Mouse (Mus musculus) intestine, embryonic 15.5 days (tissue): ENCODE measurements around the gene Sumo3. TPM values are rescaled to one million over a fixed set of nuclear protein-coding genes. Genes with fewer than 3 reads are reported as not detected.

Experiments used
- ATAC-seq: fragments of 200-750 bp; cut with Nextera tagmentation; 2 replicates; pipeline ENCODE4 v1.8.0; 2017; ENCODE audit warnings: moderate TSS enrichment, moderate library complexity
- H3K27ac ChIP-seq: fragments of 300-500 bp; sonication (generic); 2 replicates; pipeline ENCODE4 v1.5.1; 2015; ENCODE audit warnings: mild to moderate bottlenecking, inconsistent platforms
- H3K27me3 ChIP-seq: fragments of 300-500 bp; sonication (generic); replicated peaks from 2 replicates; pipeline ENCODE4 v1.6.1; 2015; ENCODE audit warnings: inconsistent platforms
- H3K36me3 ChIP-seq: fragments of 300-500 bp; sonication (generic); 2 replicates; pipeline ENCODE4 v1.6.1; 2015; ENCODE audit warnings: inconsistent platforms
- H3K4me1 ChIP-seq: fragments of 300-500 bp; sonication (generic); replicated peaks from 2 replicates; pipeline ENCODE4 v1.6.1; 2015; ENCODE audit warnings: inconsistent platforms
- H3K4me2 ChIP-seq: fragments of 300-500 bp; sonication (generic); replicated peaks from 2 replicates; pipeline ENCODE4 v1.6.1; 2015; ENCODE audit warnings: mild to moderate bottlenecking, inconsistent platforms
- H3K4me3 ChIP-seq: fragments of 300-500 bp; sonication (generic); replicated peaks from 2 replicates; pipeline ENCODE4 v1.5.1; 2015; ENCODE audit warnings: inconsistent platforms
- H3K9ac ChIP-seq: fragments of 300-500 bp; sonication (generic); 2 replicates; pipeline ENCODE4 v1.6.1; 2015; ENCODE audit warnings: inconsistent platforms
- H3K9me3 ChIP-seq: fragments of 300-500 bp; sonication (generic); 2 replicates; pipeline ENCODE4 v1.6.1; 2016; ENCODE audit warnings: inconsistent platforms
- WGBS: fragments of 180-500 bp; shearing (Covaris S2); methylation state at CpG from one replicate; pipeline ENCODE4 v1.1.7; 2015; 5-methylcytosine and 5-hydroxymethylcytosine counted together
- polyA plus RNA-seq: library from polyadenylated mRNA; unstranded; fragments of >200 nt; fragmentation: Nextera tagmentation; extraction: Ambion mirVana; gene quantifications from 2 replicates; pipeline ENCODE4 v1.2.1, GENCODE M21; 2015

Gene Sumo3
- polyA plus RNA-seq, result 338 and 345 TPM in 2 replicates

DNA sequence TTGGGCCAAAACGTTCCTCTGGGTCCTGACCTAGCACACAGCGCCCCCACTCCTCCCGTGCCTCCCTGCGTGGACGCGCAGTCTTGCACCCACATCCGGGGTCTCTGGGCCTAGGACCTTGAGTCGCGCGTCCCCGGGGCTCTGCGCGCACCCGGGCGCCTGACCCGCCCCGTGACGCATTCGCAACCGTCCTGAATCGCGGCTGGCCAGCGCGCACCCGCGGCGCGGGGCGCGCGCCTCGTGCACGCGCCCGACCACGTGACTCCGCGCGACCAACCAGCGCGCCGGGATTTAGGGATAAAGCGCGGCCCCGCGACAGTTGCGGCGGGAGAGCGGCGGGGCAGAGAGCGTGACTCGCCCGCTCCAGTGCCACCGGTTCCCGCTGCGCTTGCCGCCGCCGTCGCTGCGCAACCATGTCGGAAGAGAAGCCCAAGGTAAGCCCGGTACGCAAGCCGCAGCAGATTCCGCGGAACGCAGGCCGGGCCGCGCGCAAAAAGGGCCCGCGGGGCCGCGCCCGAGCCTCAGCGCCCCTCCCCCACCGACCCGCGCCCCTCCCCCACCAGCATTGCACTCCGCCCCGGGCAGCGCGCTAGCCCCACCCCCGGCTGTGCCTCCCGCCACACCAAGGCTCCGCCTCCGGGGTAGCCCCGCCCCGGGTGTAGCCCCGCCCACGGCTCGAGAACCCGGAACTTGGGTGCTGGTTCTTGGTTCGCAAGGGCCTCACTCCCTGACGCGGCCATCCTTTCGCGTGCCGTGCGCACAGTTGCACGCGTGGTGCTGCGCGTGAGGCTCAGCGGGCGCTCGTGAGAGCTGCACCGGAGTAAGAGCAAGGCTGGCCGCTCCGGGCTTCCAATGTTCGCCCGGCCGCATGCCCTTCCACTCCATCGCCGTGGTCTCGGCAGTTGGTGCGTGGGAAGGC, at the start of gene Sumo3, which contains the start of gene Gm49325:
Sumo3 (plus strand) TSS at position 190 of the 919 bp plus-strand sequence.
Gm49325 (plus strand) TSS at position 290 of the 919 bp plus-strand sequence.
- peaks cover 14% of the 10 kb centered on the region; the same call in 1 of the 2 replicates for H3K36me3 ChIP-seq
- H3K27me3 ChIP-seq, result no peaks in the 10 kb centered on the region
- H3K9ac ChIP-seq, result peak within 1 kb of the TSS; percentile 79
- ATAC-seq, result peak; percentile 94
- H3K4me2 ChIP-seq, result peak within 1 kb of the TSS; percentile 74
- H3K4me1 ChIP-seq, result 0 out of 2 replicates have a peak, but pooled peaks cover 11% of the 10 kb centered on the region
- H3K4me3 ChIP-seq, result peak within 1 kb of the TSS; percentile 70
- no peaks in the 10 kb centered on the region for H3K9me3 ChIP-seq
- WGBS, result under 1% methylated on average over 104 of the region's 119 CpGs
- peak within 1 kb of the TSS; percentile 96 for H3K27ac ChIP-seq

DNA sequence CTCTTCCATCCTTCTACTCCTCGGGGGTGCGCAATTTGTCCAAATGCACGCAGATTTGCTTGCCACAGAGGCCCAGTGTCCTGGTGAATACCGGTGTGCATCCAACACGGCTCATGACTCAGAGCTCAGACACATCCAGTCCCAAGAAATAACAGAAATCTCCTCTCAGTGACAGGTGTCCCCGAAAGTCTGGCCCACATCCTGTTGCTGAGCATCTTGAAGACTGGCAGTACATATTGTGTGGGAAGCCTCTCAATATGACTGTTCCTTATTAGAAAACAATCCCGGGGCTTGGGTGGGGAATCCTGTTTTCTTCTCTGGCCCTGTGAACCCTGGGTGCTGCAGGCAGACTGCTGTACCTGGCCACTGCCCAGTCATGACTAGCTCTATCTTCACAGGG, 49.3 kb upstream of the Sumo3 start:
- Histone ChIP-seq H3K27ac (no peak overlapping the region), H3K9me3 (no peaks in the 10 kb centered on the region), H3K4me3 (no peak overlapping the region), H3K4me2 (no peak overlapping the region), H3K4me1 (no peaks in the 10 kb centered on the region), H3K27me3 (no peaks in the 10 kb centered on the region), H3K36me3 (no peaks in the 10 kb centered on the region), H3K9ac (no peak overlapping the region)
- 89% methylated on average over 7 of the region's 7 CpGs for WGBS
- no peak for ATAC-seq

DNA sequence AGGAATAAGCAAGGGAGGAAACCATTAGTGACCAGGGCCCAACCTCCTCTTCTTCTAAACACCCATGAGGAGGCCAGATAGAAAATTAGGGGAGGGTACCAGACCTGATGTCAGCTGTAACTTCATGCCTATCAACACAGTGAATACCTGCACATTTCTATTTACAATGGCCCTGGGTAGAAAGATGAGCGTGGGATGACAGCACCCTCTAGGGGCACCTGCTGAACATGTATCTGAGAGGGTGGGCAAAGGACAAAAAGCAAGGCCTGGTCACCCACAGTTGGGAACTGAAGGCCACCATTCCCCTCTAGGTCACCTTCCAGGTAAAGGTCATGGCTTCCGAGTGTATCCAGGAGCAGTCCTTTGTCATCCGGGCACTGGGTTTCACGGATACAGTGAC, 48.3 kb upstream of the Sumo3 start:
- Histone ChIP-seq H3K36me3 (no peaks in the 10 kb centered on the region), H3K9ac (no peak overlapping the region), H3K27ac (no peak overlapping the region), H3K4me1 (no peaks in the 10 kb centered on the region), H3K4me3 (no peak overlapping the region), H3K27me3 (no peaks in the 10 kb centered on the region), H3K9me3 (no peaks in the 10 kb centered on the region), H3K4me2 (no peak overlapping the region)
- ATAC-seq, result no peak
- 84% methylated on average over 4 of the region's 4 CpGs for WGBS

DNA sequence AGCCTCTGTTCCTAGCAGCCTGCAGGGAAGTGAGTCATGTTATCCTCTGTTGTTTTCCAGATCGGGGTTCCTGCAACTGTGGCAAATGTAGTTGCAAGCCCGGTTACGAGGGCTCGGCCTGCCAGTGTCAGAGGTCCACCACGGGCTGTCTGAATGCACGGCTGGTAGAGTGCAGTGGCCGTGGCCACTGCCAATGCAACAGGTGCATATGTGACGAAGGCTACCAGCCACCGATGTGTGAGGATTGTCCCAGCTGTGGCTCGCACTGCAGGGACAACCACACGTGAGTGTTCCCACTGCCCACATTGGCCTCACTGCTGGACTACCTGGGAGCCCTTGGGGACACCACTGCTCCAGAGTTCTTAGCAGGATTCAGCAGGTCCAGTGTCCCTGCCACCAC, 45.8 kb upstream of the Sumo3 start:
- no peak overlapping the region for H3K9ac ChIP-seq
- H3K4me2 ChIP-seq, result no peak overlapping the region
- WGBS, result 85% methylated on average over 11 of the region's 11 CpGs
- no peaks in the 10 kb centered on the region for H3K36me3 ChIP-seq
- no peaks in the 10 kb centered on the region for H3K9me3 ChIP-seq
- no peaks in the 10 kb centered on the region for H3K27me3 ChIP-seq
- no peak overlapping the region for H3K4me3 ChIP-seq
- no peak for ATAC-seq
- no peak overlapping the region for H3K27ac ChIP-seq
- no peaks in the 10 kb centered on the region for H3K4me1 ChIP-seq

DNA sequence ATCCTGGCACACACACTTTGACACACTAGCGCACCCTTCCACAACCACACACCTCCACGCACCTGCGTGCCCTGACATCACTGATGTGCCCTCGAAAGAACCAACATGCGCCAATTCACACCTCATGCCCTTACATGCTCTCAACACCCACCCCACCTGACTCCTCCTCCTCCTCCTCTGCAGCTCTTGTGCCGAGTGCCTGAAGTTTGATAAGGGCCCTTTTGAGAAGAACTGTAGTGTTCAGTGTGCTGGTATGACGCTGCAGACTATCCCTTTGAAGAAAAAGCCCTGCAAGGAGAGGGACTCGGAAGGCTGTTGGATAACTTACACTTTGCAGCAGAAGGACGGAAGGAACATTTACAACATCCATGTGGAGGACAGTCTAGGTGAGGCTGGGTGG, 45.1 kb upstream of the Sumo3 start:
- Histone ChIP-seq H3K27me3 (no peaks in the 10 kb centered on the region), H3K27ac (no peak overlapping the region), H3K36me3 (no peaks in the 10 kb centered on the region), H3K9ac (no peak overlapping the region), H3K4me3 (no peak overlapping the region), H3K9me3 (no peaks in the 10 kb centered on the region), H3K4me1 (no peaks in the 10 kb centered on the region), H3K4me2 (no peak overlapping the region)
- ATAC-seq, result no peak
- WGBS, result 83% methylated on average over 9 of the region's 9 CpGs

DNA sequence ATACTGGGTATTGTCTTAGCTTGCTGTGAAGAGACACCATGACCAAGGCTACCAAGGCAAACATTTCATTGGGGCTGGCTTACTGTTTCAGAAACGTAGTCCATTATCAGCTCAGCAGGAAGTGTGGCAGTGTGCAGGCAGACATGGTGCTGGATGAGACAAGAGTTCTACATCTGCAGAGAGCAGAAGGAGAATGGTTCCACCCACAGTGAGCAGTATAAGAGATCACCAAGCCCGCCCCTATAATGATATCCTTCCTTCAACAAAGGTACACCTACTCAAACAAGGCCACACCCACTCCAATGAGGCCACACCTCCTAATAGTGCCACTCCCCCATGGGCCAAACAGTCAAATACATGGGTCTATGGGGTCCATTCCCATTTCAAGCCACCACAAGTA, 44.4 kb upstream of the Sumo3 start:
- no peaks in the 10 kb centered on the region for H3K27me3 ChIP-seq
- H3K4me1 ChIP-seq, result no peaks in the 10 kb centered on the region; the same call in 1 of the 2 replicates
- H3K9me3 ChIP-seq, result no peaks in the 10 kb centered on the region
- H3K4me3 ChIP-seq, result no peak overlapping the region
- no peak overlapping the region for H3K9ac ChIP-seq
- WGBS, result 72% methylated on average over 2 of the region's 2 CpGs
- ATAC-seq, result no peak
- no peaks in the 10 kb centered on the region for H3K36me3 ChIP-seq
- H3K27ac ChIP-seq, result no peak overlapping the region
- H3K4me2 ChIP-seq, result no peak overlapping the region

DNA sequence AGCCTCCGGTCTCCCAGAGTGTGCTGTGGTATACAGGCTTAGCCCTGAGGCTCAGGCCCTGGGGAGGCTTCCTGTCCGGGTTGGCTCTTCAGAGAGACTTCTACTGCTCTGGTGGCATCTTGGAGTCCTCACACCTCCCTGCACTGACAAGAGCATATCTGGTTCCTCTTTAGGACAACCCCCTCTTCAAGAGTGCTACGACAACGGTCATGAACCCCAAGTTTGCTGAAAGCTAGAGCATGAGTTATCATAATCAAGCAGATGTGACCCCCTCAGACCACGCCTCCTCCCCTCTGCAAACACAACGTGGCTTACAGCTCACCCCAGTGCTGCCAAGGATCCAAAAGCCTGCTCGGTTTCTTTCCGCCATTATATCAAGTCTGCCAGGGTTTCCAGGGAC, 40.9 kb upstream of the Sumo3 start:
- H3K27ac ChIP-seq, result no peak overlapping the region
- H3K36me3 ChIP-seq, result no peaks in the 10 kb centered on the region
- no peak overlapping the region for H3K4me2 ChIP-seq
- H3K4me1 ChIP-seq, result peaks cover 14% of the 10 kb centered on the region
- no peak overlapping the region for H3K9ac ChIP-seq
- no peak for ATAC-seq
- H3K27me3 ChIP-seq, result no peaks in the 10 kb centered on the region
- no peak overlapping the region for H3K4me3 ChIP-seq
- WGBS, result 78% methylated on average over 8 of the region's 8 CpGs
- no peaks in the 10 kb centered on the region for H3K9me3 ChIP-seq

DNA sequence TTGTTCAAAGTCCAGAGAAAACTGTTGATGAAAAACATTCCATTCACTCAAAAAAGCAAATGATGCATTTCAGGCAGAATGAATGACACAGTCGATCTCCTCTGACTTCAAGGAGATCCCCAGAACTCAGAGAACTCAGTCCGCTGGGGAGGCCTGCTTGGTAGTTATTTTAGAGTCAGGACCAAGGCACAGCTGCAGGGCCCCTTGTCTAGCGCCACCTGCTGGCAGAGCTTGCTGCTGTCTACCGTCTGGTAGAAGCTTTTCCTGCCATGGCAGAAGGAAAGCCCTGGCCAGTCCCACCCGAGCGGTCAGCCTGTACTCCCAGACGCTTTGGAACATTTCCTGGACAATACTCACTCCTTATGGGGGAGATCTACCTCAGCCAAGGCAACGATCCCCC, 39.2 kb upstream of the Sumo3 start:
- Histone ChIP-seq H3K4me3 (no peak overlapping the region), H3K9ac (no peak overlapping the region; the same call in 1 of the 2 replicates), H3K36me3 (no peaks in the 10 kb centered on the region), H3K9me3 (no peaks in the 10 kb centered on the region), H3K4me1 (peaks cover 14% of the 10 kb centered on the region), H3K4me2 (no peak overlapping the region), H3K27me3 (no peaks in the 10 kb centered on the region), H3K27ac (peak overlapping the region; percentile 48)
- no peak for ATAC-seq
- 39% methylated on average over 8 of the region's 8 CpGs for WGBS

DNA sequence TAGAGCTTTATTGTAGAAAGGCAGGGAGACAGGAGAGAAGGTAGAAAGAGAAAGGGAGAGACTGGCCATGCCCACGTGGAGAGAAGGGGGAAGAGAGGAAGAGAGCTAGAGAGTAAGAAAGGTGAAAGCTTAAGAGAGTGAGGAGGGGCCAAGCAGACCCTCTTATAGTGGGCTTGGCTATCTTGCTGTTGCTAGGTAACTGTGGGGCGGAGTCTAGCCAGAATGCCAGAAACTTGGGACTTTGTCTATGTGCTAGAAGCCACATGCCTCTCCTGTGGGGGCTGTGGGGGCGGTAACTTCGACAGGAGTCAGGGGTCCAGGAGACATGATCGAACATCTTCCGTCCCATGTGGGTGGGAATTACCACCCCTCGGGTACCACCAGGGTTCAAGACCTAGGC, 36.4 kb upstream of the Sumo3 start:
- no peaks in the 10 kb centered on the region for H3K36me3 ChIP-seq
- H3K9me3 ChIP-seq, result no peaks in the 10 kb centered on the region
- H3K4me1 ChIP-seq, result peaks cover 14% of the 10 kb centered on the region
- no peaks in the 10 kb centered on the region for H3K27me3 ChIP-seq
- peak overlapping the region; percentile 46 for H3K4me2 ChIP-seq
- H3K4me3 ChIP-seq, result no peak overlapping the region
- H3K27ac ChIP-seq, result peak overlapping the region; percentile 87
- peak; percentile 40 for ATAC-seq
- WGBS, result 30% methylated on average over 7 of the region's 7 CpGs
- 0 out of 2 replicates have a peak overlapping the region, but pooled peaks have one; percentile 18 for H3K9ac ChIP-seq

DNA sequence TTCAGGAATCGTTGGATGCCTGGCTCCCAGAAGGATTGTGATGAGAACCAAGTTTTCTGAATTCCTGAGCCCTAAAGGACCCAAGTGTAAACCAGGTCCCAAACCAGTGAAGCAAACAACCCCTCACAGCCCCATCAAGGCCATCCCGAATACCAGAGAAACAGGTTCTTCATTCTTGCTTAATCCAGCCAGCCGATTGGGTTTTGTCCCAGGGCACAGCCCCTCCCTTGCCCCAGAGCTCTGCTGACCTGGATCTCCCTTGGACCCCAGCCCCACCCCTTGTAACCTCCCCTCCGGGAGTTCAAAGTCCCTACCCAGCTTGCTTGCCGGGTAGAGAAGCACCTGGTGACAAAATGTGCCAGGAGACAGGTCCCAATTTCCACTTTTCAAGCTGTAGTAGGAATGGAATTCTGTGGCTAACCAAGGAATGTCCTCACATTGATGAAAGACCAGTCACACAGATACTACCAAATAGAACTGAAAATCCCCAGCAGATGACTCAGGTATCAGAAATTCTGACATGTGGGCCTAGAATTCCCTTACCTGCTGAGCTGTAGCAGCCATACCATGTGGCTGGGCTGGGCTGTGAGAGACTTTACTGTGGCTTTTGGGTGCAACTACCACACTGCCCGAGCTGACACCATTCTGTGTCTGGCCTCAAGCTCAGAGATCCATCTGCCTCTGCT, 35.8 kb upstream of the Sumo3 start:
- Histone ChIP-seq H3K4me3 (no peak overlapping the region), H3K27me3 (no peaks in the 10 kb centered on the region), H3K27ac (peak overlapping the region; percentile 87), H3K9ac (no peak overlapping the region), H3K36me3 (no peaks in the 10 kb centered on the region), H3K4me2 (peak overlapping the region; percentile 46; the same call in 1 of the 2 replicates), H3K9me3 (no peaks in the 10 kb centered on the region), H3K4me1 (peaks cover 14% of the 10 kb centered on the region)
- ATAC-seq, result peak; percentile 86
- 33% methylated on average over 6 of the region's 6 CpGs for WGBS

DNA sequence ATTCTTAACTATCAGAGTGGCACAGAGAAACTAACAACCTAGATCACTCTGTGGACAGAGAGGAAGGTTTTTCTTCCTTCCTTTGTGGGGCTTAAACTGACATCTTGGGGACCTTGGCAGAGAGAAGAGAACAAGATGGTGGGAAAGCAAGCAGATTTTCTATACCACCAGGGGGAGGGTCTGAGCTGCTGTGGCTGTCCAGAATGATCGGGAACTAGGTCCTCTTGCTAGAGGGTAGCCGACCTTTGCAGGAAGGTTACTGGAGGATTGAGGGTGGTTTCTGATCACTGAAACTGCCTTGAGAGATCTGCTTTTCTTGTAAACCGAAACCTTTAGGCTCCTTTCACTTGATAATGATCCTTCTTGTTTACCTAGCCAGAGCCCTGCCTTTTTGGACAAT, 33.7 kb upstream of the Sumo3 start:
- 16% methylated on average over 3 of the region's 3 CpGs for WGBS
- no peaks in the 10 kb centered on the region for H3K9me3 ChIP-seq
- H3K36me3 ChIP-seq, result no peaks in the 10 kb centered on the region
- H3K4me2 ChIP-seq, result no peak overlapping the region
- no peak overlapping the region for H3K4me3 ChIP-seq
- no peak overlapping the region for H3K9ac ChIP-seq
- ATAC-seq, result no peak
- no peaks in the 10 kb centered on the region for H3K27me3 ChIP-seq
- H3K27ac ChIP-seq, result peak overlapping the region; percentile 38; the same call in 1 of the 2 replicates
- peaks cover 9% of the 10 kb centered on the region; the same call in 1 of the 2 replicates for H3K4me1 ChIP-seq

DNA sequence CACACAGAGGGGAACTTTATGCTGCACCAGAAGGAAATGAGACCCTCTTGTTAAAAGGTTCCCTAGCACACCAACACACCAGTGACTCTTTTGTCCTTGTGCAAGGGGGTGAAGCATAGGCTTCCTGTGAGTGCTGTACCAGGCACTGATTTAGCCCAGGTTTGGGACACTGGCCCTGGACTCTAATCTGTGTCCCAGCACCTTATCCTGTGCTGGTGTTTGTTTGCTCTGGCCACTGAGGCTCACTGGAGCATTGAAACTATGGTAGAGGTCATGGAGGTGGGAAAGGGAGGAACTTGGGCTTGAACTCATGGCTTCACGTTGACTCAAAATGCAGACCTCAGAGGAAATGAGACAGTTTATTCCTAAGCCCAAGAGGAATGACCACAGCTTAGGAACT, 32.7 kb upstream of the Sumo3 start:
- WGBS, result 77% methylated on average over 1 of the region's 1 CpGs

More for the DNA sequence above, 32.7 kb upstream of the Sumo3 start:
- no peak for ATAC-seq
- Histone ChIP-seq H3K9me3 (no peaks in the 10 kb centered on the region), H3K9ac (no peak overlapping the region), H3K27ac (no peak overlapping the region), H3K4me1 (peaks cover 9% of the 10 kb centered on the region; the same call in 1 of the 2 replicates), H3K4me3 (no peak overlapping the region), H3K36me3 (no peaks in the 10 kb centered on the region), H3K27me3 (no peaks in the 10 kb centered on the region), H3K4me2 (no peak overlapping the region)
